Mouse (Mus musculus) heart, adult 2 months (tissue): ENCODE data around the gene Pxmp4.

Experiments used
- EP300 ChIP-seq: fragments of 200-500 bp; IDR thresholded peaks from 2 replicates; pipeline ENCODE4 v1.6.1; 2011; ENCODE audit warnings: low read depth, low read length, control low read depth; ENCODE audit not compliant: insufficient read depth
- POLR2A ChIP-seq: fragments of 200-500 bp; IDR thresholded peaks from 2 replicates; pipeline ENCODE4 v1.6.1; 2011; ENCODE audit warnings: mild to moderate bottlenecking, low read depth, low read length, control low read depth; ENCODE audit not compliant: insufficient read depth

DNA sequence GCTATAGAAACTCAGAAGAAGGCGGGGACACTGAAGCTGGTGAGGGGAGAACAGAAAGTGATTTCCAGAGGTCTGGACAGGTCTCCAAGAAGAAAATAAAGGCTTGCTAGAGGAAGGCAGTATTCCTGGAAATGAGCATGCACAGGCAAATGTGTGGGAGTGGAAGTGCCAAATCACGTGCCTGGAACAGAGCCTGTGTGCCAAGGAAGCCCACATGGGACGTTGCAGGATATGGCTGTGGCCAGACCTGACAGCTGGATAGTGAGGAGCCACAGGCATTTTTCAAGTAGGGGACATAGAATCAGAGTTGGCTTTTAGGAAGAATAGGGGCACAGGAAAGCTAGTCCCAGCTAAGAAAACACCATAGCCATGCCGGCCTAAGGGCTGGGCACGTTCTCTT is 7.7 kb downstream of the Pxmp4 start:
- no peak for TF ChIP-seq EP300
- TF ChIP-seq POLR2A: no peak
